Mouse (Mus musculus) heart, adult 2 months (tissue): Measurements from ENCODE around the gene Phykpl. TPM values are rescaled to one million over a fixed set of nuclear protein-coding genes. Genes with fewer than 3 reads are reported as not detected.
A peak's percentile ranks its signal among the peaks of the same experiment; 100 is the strongest.

Experiments
- DNase-seq, 2 experiments: peaks; one replicate each; pipeline ENCODE4 v3.0.0; 2021
- H3K27ac ChIP-seq: fragments of 200-600 bp; 2 replicates; pipeline ENCODE4 v1.8.1; 2022
- H3K27me3 ChIP-seq: fragments of 200-500 bp; 2 replicates; pipeline ENCODE4 v1.6.1; 2012; ENCODE audit warnings: mild to moderate bottlenecking, low read length, inconsistent platforms, mixed read lengths; ENCODE audit not compliant: control insufficient read depth, insufficient read depth
- H3K36me3 ChIP-seq: fragments of 200-500 bp; 2 replicates; pipeline ENCODE4 v1.6.1; 2012; ENCODE audit warnings: low read length, inconsistent platforms; ENCODE audit not compliant: control insufficient read depth, insufficient read depth
- H3K4me1 ChIP-seq: fragments of 200-500 bp; 2 replicates; pipeline ENCODE4 v1.6.1; 2011; ENCODE audit warnings: low read length; ENCODE audit not compliant: control insufficient read depth, insufficient read depth
- H3K4me3 ChIP-seq: fragments of 200-600 bp; 2 replicates; pipeline ENCODE4 v1.8.1; 2022
- H3K79me2 ChIP-seq: fragments of 200-500 bp; replicated peaks from 2 replicates; pipeline ENCODE4 v1.6.1; 2012; ENCODE audit warnings: mild to moderate bottlenecking, inconsistent platforms, low read length, moderate library complexity, mixed read lengths; ENCODE audit not compliant: control insufficient read depth, insufficient read depth
- H3K9ac ChIP-seq: fragments of 200-500 bp; 2 replicates; pipeline ENCODE4 v1.6.1; 2012; ENCODE audit warnings: low read depth, mild to moderate bottlenecking, control low read depth, inconsistent platforms, low read length, mixed read lengths
- CTCF ChIP-seq: fragments of 200-600 bp; IDR thresholded peaks from 2 replicates; pipeline ENCODE4 v1.8.1; 2022; ENCODE audit warnings: antibody characterized with exemption, mild to moderate bottlenecking, moderate library complexity
- EP300 ChIP-seq: fragments of 200-500 bp; IDR thresholded peaks from 2 replicates; pipeline ENCODE4 v1.6.1; 2011; ENCODE audit warnings: low read depth, low read length, control low read depth; ENCODE audit not compliant: insufficient read depth
- POLR2A ChIP-seq: fragments of 200-500 bp; IDR thresholded peaks from 2 replicates; pipeline ENCODE4 v1.6.1; 2011; ENCODE audit warnings: mild to moderate bottlenecking, low read depth, low read length, control low read depth; ENCODE audit not compliant: insufficient read depth
- WGBS: fragments of 180-500 bp; shearing (Covaris S2); methylation state at CpG from one replicate; pipeline ENCODE4 v1.1.7; 2018; 5-methylcytosine and 5-hydroxymethylcytosine counted together
- intact Hi-C: fragments of 180-260 bp; cut with DNase I; formaldehyde crosslinking; loops from one replicate; pipeline ENCODE4 v1.15.1; 2025
- polyA plus RNA-seq: library from polyadenylated mRNA; depleted of rRNA; stranded (reverse); fragments of >200 nt; gene quantifications from 2 replicates; pipeline ENCODE4 v1.2.3, GENCODE M21; 2012
- total RNA-seq, 2 experiments: library from RNA; stranded (reverse); gene quantifications; 2 replicates each; pipeline ENCODE4 v1.2.3; 2021

Gene Phykpl
- total and polyA plus RNA-seq, 3 experiments = 6.9 to 16.8 (median 8.9) TPM

DNA sequence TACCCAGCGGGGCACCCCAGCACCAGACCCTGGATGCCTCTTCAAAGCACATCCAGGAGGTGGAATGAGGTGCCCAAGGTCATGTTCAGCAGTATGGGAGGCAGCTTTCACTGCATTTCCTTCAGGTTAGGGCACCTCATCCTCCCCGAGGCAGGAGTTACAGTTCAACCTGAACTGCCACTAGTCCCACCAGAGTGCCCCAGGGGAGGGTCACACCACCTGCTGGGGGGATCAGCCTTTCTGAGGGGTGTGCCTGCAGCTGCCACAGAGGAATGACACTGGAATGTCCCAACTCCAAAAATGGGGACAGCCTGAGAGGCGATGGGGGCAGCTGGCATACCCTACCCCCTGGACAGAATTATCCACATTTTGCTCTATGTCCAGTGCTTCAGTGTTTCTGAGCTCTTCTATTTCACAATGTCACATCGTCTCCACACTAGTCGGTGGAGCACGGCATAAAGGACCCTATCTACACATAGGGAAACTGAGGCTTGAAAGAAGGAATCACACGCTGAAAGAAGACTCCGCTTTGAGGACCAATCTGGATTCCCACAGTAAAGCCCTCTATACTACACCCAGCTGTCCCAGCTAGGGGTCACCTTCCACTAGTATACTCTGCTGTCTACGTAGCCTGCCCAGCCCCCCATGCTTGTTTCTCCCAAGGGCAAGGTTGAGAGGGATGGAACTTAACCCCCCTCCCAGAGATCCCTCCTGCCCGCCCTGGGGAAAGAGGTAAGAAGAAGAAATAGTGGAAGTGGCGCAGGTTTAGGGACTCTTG lies 64.7 kb downstream of the Phykpl start:
- Histone ChIP-seq H3K36me3 (no peaks in the 10 kb centered on the region; the same call in 1 of the 2 replicates), H3K4me3 (peak overlapping the region; percentile 76), H3K27me3 (no peaks in the 10 kb centered on the region), H3K9ac (peak overlapping the region; percentile 87), H3K4me1 (peaks cover 7% of the 10 kb centered on the region), H3K79me2 (no peaks in the 10 kb centered on the region), H3K27ac (peak overlapping the region; percentile 86)
- no peak for DNase-seq
- intact Hi-C loops = no loop called here
- TF ChIP-seq POLR2A (0 out of 2 replicates have a peak, but pooled peaks have one; percentile 24), CTCF (no peak), EP300 (no peak)
- WGBS = 52% methylated on average over 11 of the region's 11 CpGs

DNA sequence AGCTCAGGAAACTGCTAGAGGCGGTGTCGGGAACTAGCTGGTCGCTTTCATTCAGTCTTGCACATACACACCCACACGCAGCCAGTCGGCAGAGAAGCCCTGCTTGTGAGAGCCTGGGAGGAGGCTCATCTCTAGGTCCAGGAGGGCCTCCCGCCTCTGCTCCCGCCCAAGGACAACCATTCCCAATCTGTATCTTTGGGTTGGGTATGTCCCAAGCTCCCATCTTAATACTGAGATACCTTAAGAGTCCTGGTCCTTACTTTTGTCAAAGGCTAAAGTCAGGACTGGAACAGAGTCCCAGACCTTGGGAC lies 65.3 kb downstream of the Phykpl start:
- Histone ChIP-seq H3K27ac (peak overlapping the region; percentile 86), H3K9ac (peak overlapping the region; percentile 87)

DNA sequence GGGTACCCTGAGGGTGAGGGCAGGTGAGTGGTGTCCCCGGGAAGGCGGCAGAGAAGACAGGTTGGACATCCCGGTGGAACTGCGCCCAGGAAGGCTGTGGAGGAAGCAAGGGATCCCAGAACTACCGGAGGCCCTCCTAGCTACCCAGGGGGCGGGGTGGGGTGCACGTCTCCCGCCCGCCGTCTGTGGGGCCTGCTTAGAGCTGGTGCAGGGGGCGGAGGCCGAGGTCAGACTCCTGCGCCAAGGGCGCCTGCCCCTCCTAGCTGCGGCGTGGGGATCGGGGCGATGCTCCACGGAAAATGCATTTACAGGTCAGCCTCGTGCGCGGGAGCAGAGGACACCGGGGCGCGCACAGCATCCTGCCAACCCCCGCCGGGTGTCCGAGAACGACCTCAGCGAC lies 65.7 kb downstream of the Phykpl start:
- H3K9ac ChIP-seq = peak overlapping the region; percentile 87
- DNase-seq = no peak
- no peaks in the 10 kb centered on the region for H3K27me3 ChIP-seq
- no peak for TF ChIP-seq CTCF
- TF ChIP-seq POLR2A = no peak
- no peak for TF ChIP-seq EP300
- H3K4me3 ChIP-seq = peak overlapping the region; percentile 76
- WGBS = 3% methylated on average over 30 of the region's 30 CpGs
- H3K4me1 ChIP-seq = peaks cover 5% of the 10 kb centered on the region
- H3K79me2 ChIP-seq = no peaks in the 10 kb centered on the region
- peak overlapping the region; percentile 86 for H3K27ac ChIP-seq
- intact Hi-C loops = no loop called here
- H3K36me3 ChIP-seq = no peaks in the 10 kb centered on the region; the same call in 1 of the 2 replicates

More for the DNA sequence above, 65.3 kb downstream of the Phykpl start:
- Histone ChIP-seq H3K4me1 (peaks cover 5% of the 10 kb centered on the region), H3K4me3 (peak overlapping the region; percentile 76), H3K79me2 (no peaks in the 10 kb centered on the region), H3K36me3 (no peaks in the 10 kb centered on the region; the same call in 1 of the 2 replicates), H3K27me3 (no peaks in the 10 kb centered on the region)
- peak in 1 of 2 experiments; percentile 33 for DNase-seq
- WGBS = 13% methylated on average over 7 of the region's 7 CpGs
- intact Hi-C loops = no loop called here
- TF ChIP-seq POLR2A (no peak), CTCF (no peak), EP300 (no peak)

DNA sequence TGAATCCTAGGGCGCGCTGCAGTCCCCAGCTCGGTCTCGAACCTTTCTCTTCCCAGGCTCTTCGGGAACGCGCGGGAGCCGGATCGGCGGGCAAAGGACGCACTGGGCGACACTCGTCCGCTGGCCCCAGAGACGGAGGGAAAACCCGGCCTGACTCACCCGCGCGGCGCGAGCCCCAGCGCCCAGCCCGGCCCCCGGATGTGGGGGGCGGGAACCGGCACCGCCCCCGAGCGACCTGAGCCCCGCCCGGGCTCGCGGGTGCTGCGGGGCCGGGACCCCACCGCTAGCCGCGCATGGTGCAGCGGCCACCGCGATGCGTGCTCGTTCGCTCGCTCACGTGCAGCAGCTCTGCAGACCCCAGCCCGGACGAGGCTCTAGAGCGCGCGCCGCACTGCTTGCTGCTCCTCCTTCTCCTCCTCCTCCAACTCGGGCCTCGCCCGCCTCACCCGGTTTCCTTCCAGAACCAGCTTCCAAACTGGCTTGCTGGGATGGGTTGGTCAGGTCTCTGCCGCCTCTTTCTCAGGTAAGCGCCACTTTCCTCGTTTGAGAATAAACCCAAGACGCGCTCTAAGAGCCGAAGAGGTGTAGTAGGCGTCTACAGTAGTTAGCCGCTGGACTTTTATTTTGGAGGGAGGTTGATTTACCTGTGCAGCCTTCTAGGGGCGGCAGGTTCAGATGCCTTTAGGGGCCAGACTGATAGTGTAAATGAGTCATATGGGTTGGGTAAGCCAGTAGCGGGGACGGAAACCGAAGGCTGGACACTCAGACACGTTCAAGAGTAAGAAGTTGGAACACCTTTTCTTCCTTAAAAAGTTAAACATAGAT lies 66.3 kb downstream of the Phykpl start, which contains the start of the genes N4bp3 and D930048N14Rik:
N4bp3 (minus strand) TSS at position 152 of the 825 bp plus-strand sequence.
D930048N14Rik (plus strand) TSS at position 264 of the 825 bp plus-strand sequence.
- intact Hi-C loops = no loop called here
- Histone ChIP-seq H3K36me3 (no peaks in the 10 kb centered on the region), H3K27ac (peak within 1 kb of the TSS; percentile 86), H3K4me1 (peaks cover 5% of the 10 kb centered on the region), H3K4me3 (peak within 1 kb of the TSS; percentile 76), H3K79me2 (no peaks in the 10 kb centered on the region), H3K9ac (peak within 1 kb of the TSS; percentile 87), H3K27me3 (no peaks in the 10 kb centered on the region)
- TF ChIP-seq POLR2A (peak; percentile 68), CTCF (peak; percentile 34), EP300 (no peak)
- 2% methylated on average over 67 of the region's 70 CpGs for WGBS
- DNase-seq = peak; percentile 89

DNA sequence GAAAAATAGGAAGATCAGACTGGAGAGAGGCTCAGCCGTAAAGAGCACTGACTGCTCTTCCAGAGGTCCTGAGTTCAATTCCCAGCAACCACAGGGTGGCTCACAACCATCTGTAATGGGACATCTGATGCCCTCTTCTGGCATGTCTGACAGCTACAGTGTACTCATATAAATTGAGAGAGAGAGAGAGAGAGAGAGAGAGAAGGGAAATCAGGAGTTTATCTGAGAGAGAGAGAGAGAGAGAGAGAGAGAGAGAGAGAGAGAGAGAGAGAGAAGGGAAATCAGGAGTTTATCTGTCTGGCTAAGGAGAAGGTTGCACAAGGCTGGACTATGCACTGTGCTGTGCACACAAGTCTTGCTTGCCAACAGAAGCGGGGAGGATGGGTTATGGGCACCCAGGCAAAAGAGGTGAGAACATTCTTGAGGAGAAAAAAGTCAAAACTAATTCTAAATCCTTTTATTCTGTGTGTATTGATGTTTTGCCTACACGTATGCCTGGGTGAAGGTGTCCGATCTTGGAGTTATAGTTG lies 68.4 kb downstream of the Phykpl start:
- no peak for DNase-seq
- Histone ChIP-seq H3K27me3 (no peaks in the 10 kb centered on the region), H3K9ac (no peak overlapping the region), H3K27ac (no peak overlapping the region), H3K4me1 (0 out of 2 replicates have a peak, but pooled peaks cover 1% of the 10 kb centered on the region), H3K4me3 (no peak overlapping the region), H3K36me3 (no peaks in the 10 kb centered on the region), H3K79me2 (no peaks in the 10 kb centered on the region)
- intact Hi-C loops = loop anchor here (2.0 kb wide), 2 partner anchors 28 to 34 kb away; partner anchors contain the start of gene Nhp2
- TF ChIP-seq POLR2A = no peak
- TF ChIP-seq CTCF = no peak
- TF ChIP-seq EP300 = no peak
- WGBS = 94% methylated on average over 4 of the region's 4 CpGs
